27 mouse cellular contexts compared by ENCODE assay signal in the genomic region with DNA sequence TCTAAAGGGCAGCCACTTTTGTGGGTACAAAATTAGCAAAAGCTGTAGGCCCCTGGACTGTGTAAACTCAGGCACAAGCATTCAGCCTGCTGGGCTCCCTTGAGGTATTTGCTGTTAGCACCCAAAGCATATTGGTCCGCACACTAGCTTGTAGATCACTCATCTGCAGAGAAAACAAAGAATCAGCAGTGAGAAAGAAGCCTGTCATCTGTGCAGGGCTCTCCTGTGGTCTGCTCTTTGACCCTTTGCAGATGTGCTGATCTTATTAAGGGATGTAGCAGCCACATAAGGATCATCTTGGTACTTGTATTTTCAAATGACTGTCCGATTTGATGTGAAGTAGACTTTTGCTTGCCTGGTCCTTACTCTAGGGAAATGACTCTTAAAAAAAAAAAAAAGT.
DNase-seq lines count a peak whose midpoint lies in the region; ATAC-seq and TF ChIP-seq lines count a peak whose summit lies in the region.
"Had no signal": no experiment of that assay in that cellular context is flagged by ENCODE, and none has a peak within 500 bp of the region (broad histone marks: within the 10 kb centered on the region; RNA-seq: fewer than 3 reads in every experiment).

No protein-coding gene starts in this region.

- no peak for TF ChIP-seq CTCF in gastrocnemius, adult 2 months (IDR thresholded peaks at IDR 0.05)

- H3K4me2 ChIP-seq in midbrain, embryonic 16.5 days (ENCODE audit: low read length) = no peak overlapping the region
- no peak overlapping the region for H3K4me2 ChIP-seq in limb, embryonic 15.5 days
- H3K4me2 ChIP-seq: heart, embryonic 15.5 days; lung, embryonic 14.5 days; neural tube, embryonic 12.5 days had no signal

- H3K4me1 ChIP-seq in midbrain, embryonic 10.5 days = peaks cover 39% of the 10 kb centered on the region
- H3K4me1 ChIP-seq in midbrain, embryonic 16.5 days (ENCODE audit: control insufficient read depth, insufficient read depth, low read length) = no peaks in the 10 kb centered on the region
- H3K4me1 ChIP-seq in limb, embryonic 15.5 days = peaks cover 42% of the 10 kb centered on the region

- no peak for ATAC-seq in midbrain, embryonic 16.5 days
- no peak for ATAC-seq in limb, embryonic 15.5 days (ENCODE audit: insufficient number of reproducible peaks, low FRiP score, low TSS enrichment, low read depth)
- ATAC-seq: activated CD4-positive, CD25-positive, alpha-beta regulatory T cell, adult 4 months; forebrain, postnatal 0 days; inflammation-experienced regulatory T-cells, adult 6 months had no signal

- H3K36me3 ChIP-seq in midbrain, embryonic 10.5 days = no peaks in the 10 kb centered on the region
- H3K36me3 ChIP-seq in midbrain, embryonic 16.5 days (ENCODE audit: control insufficient read depth, insufficient read depth, low read length) = no peaks in the 10 kb centered on the region
- no peaks in the 10 kb centered on the region for H3K36me3 ChIP-seq in limb, embryonic 15.5 days
- H3K36me3 ChIP-seq: heart, embryonic 15.5 days; neural tube, embryonic 12.5 days had no signal

- DNase-seq in gastrocnemius, adult 2 months = no peak
- DNase-seq in gastrocnemius, postnatal 4 days (ENCODE audit: low spot score in 2 of 2) = no peak
- DNase-seq in midbrain, embryonic 10.5 days (ENCODE audit: low spot score) = no peak
- DNase-seq in NIH3T3 (ENCODE audit: low read depth) = peak; percentile 24
- no peak for DNase-seq in left cerebral cortex, adult 9 months (ENCODE audit: low spot score in 2 of 2)
- DNase-seq in heart, adult 9 months (ENCODE audit: low spot score in 2 of 2) = no peak
- DNase-seq: adrenal gland, adult 8-10 months; cerebellum, adult 11-12 months; cerebellum, postnatal 14 days; forebrain, postnatal 0 days; gastrocnemius, postnatal 25 days; heart, postnatal 4 days; kidney, adult 2 months; lung, embryonic 14.5 days; right cerebral cortex, postnatal 25 days; spleen, adult 18-20 months; thymus, adult 18-20 months; thymus, postnatal 36 days had no signal

- peak overlapping the region; percentile 40; the same call in 1 of the 2 replicates for H3K27ac ChIP-seq in gastrocnemius, adult 2 months
- H3K27ac ChIP-seq in midbrain, embryonic 10.5 days (replicated peaks) = 0 out of 2 replicates have a peak overlapping the region, but pooled peaks have one; percentile 28
- H3K27ac ChIP-seq in midbrain, embryonic 16.5 days (ENCODE audit: low read length) = no peak overlapping the region
- peak overlapping the region; percentile 44; the same call in 1 of the 2 replicates for H3K27ac ChIP-seq in limb, embryonic 15.5 days
- H3K27ac ChIP-seq: heart, embryonic 15.5 days; kidney, postnatal 0 days; liver, embryonic 14.5 days; neural tube, embryonic 12.5 days had no signal

- H3K27me3 ChIP-seq in midbrain, embryonic 10.5 days (ENCODE audit: low read depth, poor library complexity, severe bottlenecking) = no peaks in the 10 kb centered on the region
- no peaks in the 10 kb centered on the region for H3K27me3 ChIP-seq in midbrain, embryonic 16.5 days (ENCODE audit: control insufficient read depth, insufficient read depth, low read depth, low read length)
- H3K27me3 ChIP-seq in limb, embryonic 15.5 days = no peaks in the 10 kb centered on the region
- H3K27me3 ChIP-seq: heart, embryonic 15.5 days; neural tube, embryonic 12.5 days had no signal

- 42% methylated on average over 2 of the region's 2 CpGs for WGBS in midbrain, embryonic 10.5 days
- 31% methylated on average over 2 of the region's 2 CpGs for WGBS in midbrain, embryonic 16.5 days
- WGBS in limb, embryonic 15.5 days = 55% methylated on average over 2 of the region's 2 CpGs

- no peak overlapping the region for H3K9ac ChIP-seq in midbrain, embryonic 16.5 days (ENCODE audit: low read depth, low read length)
- no peak overlapping the region for H3K9ac ChIP-seq in limb, embryonic 15.5 days
- H3K9ac ChIP-seq: forebrain, postnatal 0 days; heart, embryonic 15.5 days; liver, embryonic 14.5 days; lung, embryonic 14.5 days; neural tube, embryonic 12.5 days had no signal

- H3K4me3 ChIP-seq in gastrocnemius, adult 2 months = no peak overlapping the region
- H3K4me3 ChIP-seq in midbrain, embryonic 10.5 days = no peak overlapping the region
- H3K4me3 ChIP-seq in midbrain, embryonic 16.5 days (ENCODE audit: low read depth, low read length) = no peak overlapping the region
- H3K4me3 ChIP-seq in limb, embryonic 15.5 days = no peak overlapping the region
- H3K4me3 ChIP-seq: heart, embryonic 15.5 days; megakaryocyte, embryonic 14.5 days; neural tube, embryonic 12.5 days had no signal

- H3K9me3 ChIP-seq in midbrain, embryonic 10.5 days (replicated peaks) = no peaks in the 10 kb centered on the region
- H3K9me3 ChIP-seq in midbrain, embryonic 16.5 days (replicated peaks; ENCODE audit: control insufficient read depth, low read length, poor library complexity, severe bottlenecking) = no peaks in the 10 kb centered on the region
- H3K9me3 ChIP-seq in limb, embryonic 15.5 days = no peaks in the 10 kb centered on the region
- H3K9me3 ChIP-seq: heart, embryonic 15.5 days; megakaryocyte, embryonic 14.5 days; neural tube, embryonic 12.5 days had no signal

- intact Hi-C loops in gastrocnemius, adult 2 months (cut with DNase I) = loop anchor here (5.0 kb wide), 1 partner anchor 34 kb away; no protein-coding TSS in a partner anchor
